Mouse (Mus musculus) embryonic fibroblast, embryonic 13.5 days (primary cell): ENCODE data around the gene Nelfb.

ENCODE experiments used
- CTCF ChIP-seq: IDR thresholded peaks from 2 replicates; pipeline ENCODE4 v1.5.1; 2011; ENCODE audit warnings: mild to moderate bottlenecking, control low read depth, low read length, moderate library complexity, borderline replicate concordance; ENCODE audit not compliant: insufficient read depth
- POLR2A ChIP-seq: IDR thresholded peaks from 2 replicates; pipeline ENCODE4 v1.6.1; 2011; ENCODE audit warnings: low read depth, mild to moderate bottlenecking, control low read depth, low read length, moderate library complexity

- TF ChIP-seq CTCF = no peak
- no peak for TF ChIP-seq POLR2A
Observed at GRCm38 (mm10) chr2:25242101-25242506, 30.8 kb upstream of the Nelfb start, which contains the start of the genes Rnf208 and Cysrt1.
